Mouse (Mus musculus) embryonic facial prominence, embryonic 11.5 days (tissue): Measurements from ENCODE around the gene Olfr305. TPM values are rescaled to one million over a fixed set of nuclear protein-coding genes. Genes with fewer than 3 reads are reported as not detected.

Experiments used
- ATAC-seq: fragments of 200-750 bp; cut with Nextera tagmentation; replicated peaks from 2 replicates; pipeline ENCODE4 v1.8.0; 2017; ENCODE audit warnings: low read depth; ENCODE audit not compliant: insufficient number of reproducible peaks, low FRiP score, low TSS enrichment
- DNase-seq: peaks from one replicate; pipeline ENCODE4 v3.0.0-alpha.2; 2015; ENCODE audit warnings: low spot score
- H3K27ac ChIP-seq: fragments of 300-500 bp; sonication (generic); replicated peaks from 2 replicates; pipeline ENCODE4 v1.5.1; 2014; ENCODE audit warnings: mild to moderate bottlenecking, low read depth, low read length, control low read depth
- H3K27me3 ChIP-seq: fragments of 300-500 bp; sonication (generic); 2 replicates; pipeline ENCODE4 v1.6.1; 2014; ENCODE audit warnings: mild to moderate bottlenecking, low read length, moderate library complexity, mixed read lengths; ENCODE audit not compliant: control insufficient read depth, insufficient read depth
- H3K36me3 ChIP-seq: fragments of 300-500 bp; sonication (generic); replicated peaks from 2 replicates; pipeline ENCODE4 v1.6.1; 2014; ENCODE audit warnings: low read depth, mild to moderate bottlenecking, low read length, moderate library complexity, mixed read lengths; ENCODE audit not compliant: control insufficient read depth, insufficient read depth
- H3K4me1 ChIP-seq: fragments of 300-500 bp; sonication (generic); 2 replicates; pipeline ENCODE4 v1.6.1; 2014; ENCODE audit warnings: low read length, mixed read lengths; ENCODE audit not compliant: control insufficient read depth, insufficient read depth
- H3K4me2 ChIP-seq: fragments of 300-500 bp; sonication (generic); 2 replicates; pipeline ENCODE4 v1.6.1; 2014; ENCODE audit warnings: low read depth, mild to moderate bottlenecking, control low read depth, low read length, moderate library complexity
- H3K4me3 ChIP-seq: fragments of 300-500 bp; sonication (generic); 2 replicates; pipeline ENCODE4 v1.5.1; 2014; ENCODE audit warnings: low read depth, low read length, control low read depth
- H3K9ac ChIP-seq: fragments of 300-500 bp; sonication (generic); replicated peaks from 2 replicates; pipeline ENCODE4 v1.6.1; 2014; ENCODE audit warnings: mild to moderate bottlenecking, control low read depth, low read length
- H3K9me3 ChIP-seq: fragments of 300-500 bp; sonication (generic); replicated peaks from 2 replicates; pipeline ENCODE4 v1.6.1; 2016; ENCODE audit warnings: mild to moderate bottlenecking, low read length, inconsistent platforms, mixed read lengths; ENCODE audit not compliant: control insufficient read depth
- WGBS: fragments of 180-500 bp; shearing (Covaris S2); extraction: QIAGEN DNeasy Blood & Tissue Kit; methylation state at CpG from one replicate; pipeline ENCODE4 v1.1.7; 2014; 5-methylcytosine and 5-hydroxymethylcytosine counted together
- polyA plus RNA-seq: library from polyadenylated mRNA; unstranded; fragments of >200 nt; fragmentation: Nextera tagmentation; extraction: Ambion mirVana; gene quantifications from 2 replicates; pipeline ENCODE4 v1.2.1, GENCODE M21; 2014

Olfr305 gene
- polyA plus RNA-seq, 1 experiment from 2014 or later: not detected

DNA sequence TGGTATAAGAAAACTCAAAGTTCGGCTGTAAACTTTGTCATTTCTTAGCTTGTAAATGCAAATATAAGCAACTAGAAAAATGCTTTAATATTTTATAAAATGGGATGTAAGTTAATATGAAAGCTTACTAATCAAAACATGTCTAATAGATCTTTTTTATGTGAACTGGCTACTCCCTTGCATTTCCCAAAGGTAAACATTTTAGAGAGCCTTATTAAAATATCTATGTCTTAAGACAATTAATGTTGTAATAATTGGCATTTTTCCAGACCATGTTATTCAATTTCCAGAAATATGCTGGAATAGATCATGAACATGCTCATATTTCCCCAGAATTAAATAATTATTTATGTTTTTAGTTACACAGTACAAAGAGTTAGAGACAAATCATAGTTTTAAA is 29.2 kb downstream of the Olfr305 start, which contains the start of gene Olfr307:
TSS of gene Olfr307 (minus strand) at position 101 of the 400 bp plus-strand sequence.
- ATAC-seq (no peak), DNase-seq (no peak)
- WGBS: 78% methylated on average over 1 of the region's 1 CpGs
- H3K36me3 ChIP-seq: no peaks in the 10 kb centered on the region
- H3K9me3 ChIP-seq: no peaks in the 10 kb centered on the region
- no peak within 1 kb of the TSS for H3K9ac ChIP-seq
- H3K27ac ChIP-seq: no peak within 1 kb of the TSS
- no peaks in the 10 kb centered on the region for H3K27me3 ChIP-seq
- H3K4me2 ChIP-seq: no peak within 1 kb of the TSS
- no peak within 1 kb of the TSS for H3K4me3 ChIP-seq
- no peaks in the 10 kb centered on the region for H3K4me1 ChIP-seq

DNA sequence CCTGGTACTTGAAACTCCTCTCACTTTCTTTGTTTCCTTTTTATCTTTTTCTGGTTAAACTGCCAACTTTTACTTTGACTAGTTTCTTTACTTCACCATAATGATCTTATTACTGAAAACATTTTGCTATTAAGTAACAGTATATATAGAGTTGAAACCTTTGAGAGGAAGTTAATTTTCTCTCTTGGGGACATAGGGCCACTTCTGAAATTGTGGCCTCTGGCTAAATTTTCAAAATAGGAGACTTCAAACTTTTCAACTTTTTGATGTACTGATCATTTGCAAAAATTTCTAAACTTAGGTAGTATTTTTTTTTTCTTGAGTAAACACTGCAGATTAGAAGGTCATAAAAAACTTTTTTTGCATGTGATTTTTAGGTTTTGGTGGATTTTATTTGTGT is 41.2 kb downstream of the Olfr305 start, which contains the start of gene Olfr308:
TSS of gene Olfr308 (minus strand) at position 101 of the 400 bp plus-strand sequence.
- ATAC-seq: no peak
- H3K9ac ChIP-seq: no peak within 1 kb of the TSS
- H3K27ac ChIP-seq: no peak within 1 kb of the TSS
- no peaks in the 10 kb centered on the region for H3K4me1 ChIP-seq
- no peaks in the 10 kb centered on the region for H3K27me3 ChIP-seq
- no peak within 1 kb of the TSS for H3K4me2 ChIP-seq
- no peaks in the 10 kb centered on the region for H3K36me3 ChIP-seq
- H3K4me3 ChIP-seq: no peak within 1 kb of the TSS
- no peaks in the 10 kb centered on the region for H3K9me3 ChIP-seq
- no peak for DNase-seq

DNA sequence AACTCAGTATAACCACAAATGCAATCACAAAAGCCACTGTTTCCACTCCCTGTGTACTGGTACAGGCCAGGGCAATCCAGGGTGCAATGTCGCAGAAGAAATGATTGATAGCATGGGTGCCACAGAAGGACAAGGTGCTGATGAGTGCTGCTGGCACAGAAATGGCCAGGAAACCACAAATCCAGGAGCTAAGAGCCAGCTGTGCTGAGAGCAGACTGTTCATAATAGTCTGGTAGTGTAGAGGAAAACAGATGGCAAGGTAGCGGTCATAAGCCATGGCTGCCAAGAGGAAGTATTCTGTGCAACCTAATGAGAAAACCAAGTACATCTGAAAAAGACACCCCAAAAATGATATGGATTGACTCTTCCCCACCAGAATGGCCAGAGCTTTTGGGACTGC is 45.4 kb downstream of the Olfr305 start:
- Histone ChIP-seq H3K4me1 (no peaks in the 10 kb centered on the region), H3K36me3 (no peaks in the 10 kb centered on the region), H3K9ac (no peak overlapping the region), H3K27me3 (no peaks in the 10 kb centered on the region), H3K27ac (no peak overlapping the region), H3K4me3 (no peak overlapping the region), H3K9me3 (no peaks in the 10 kb centered on the region), H3K4me2 (no peak overlapping the region)
- WGBS: 92% methylated on average over 2 of the region's 2 CpGs
- no peak for ATAC-seq
- no peak for DNase-seq

DNA sequence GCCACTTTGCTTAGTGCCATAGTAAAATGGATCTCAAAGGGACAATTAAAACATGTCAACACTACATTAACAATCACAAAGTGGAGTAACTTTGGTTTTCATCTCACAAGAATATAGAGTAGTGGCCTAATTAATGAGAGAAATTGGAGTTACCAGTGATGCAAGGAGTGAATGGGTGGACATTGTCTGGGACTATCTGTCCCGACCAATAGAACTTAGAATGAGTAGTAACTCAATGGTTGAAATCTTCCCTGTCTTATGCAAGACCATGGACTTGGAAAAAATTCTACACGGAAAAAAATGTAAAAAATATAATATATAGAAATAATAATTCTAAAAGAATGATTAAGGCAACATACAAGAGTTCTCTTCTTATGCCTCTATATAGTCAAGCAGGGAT is 53.1 kb downstream of the Olfr305 start, which contains the start of gene Olfr309:
TSS of gene Olfr309 (minus strand) at position 101 of the 400 bp plus-strand sequence.
- no peak within 1 kb of the TSS for H3K4me2 ChIP-seq
- no peaks in the 10 kb centered on the region for H3K36me3 ChIP-seq
- no peaks in the 10 kb centered on the region for H3K9me3 ChIP-seq
- no peak within 1 kb of the TSS for H3K27ac ChIP-seq
- WGBS: 72% methylated on average over 2 of the region's 2 CpGs
- H3K9ac ChIP-seq: no peak within 1 kb of the TSS
- no peaks in the 10 kb centered on the region for H3K4me1 ChIP-seq
- DNase-seq (no peak), ATAC-seq (no peak)
- H3K27me3 ChIP-seq: no peaks in the 10 kb centered on the region
- H3K4me3 ChIP-seq: no peak within 1 kb of the TSS

Other genes starting within 250 kb of the Olfr305 start
- not detected in 2 replicates for gene Vmn2r75, start 195.2 kb downstream of the Olfr305 start, polyA plus RNA-seq
- gene Vmn2r76, start 120.6 kb downstream of the Olfr305 start, polyA plus RNA-seq: not detected in 2 replicates
- not detected in 2 replicates for gene Olfr310, start 89.8 kb downstream of the Olfr305 start, polyA plus RNA-seq
- gene Olfr309, start 53.2 kb downstream of the Olfr305 start, polyA plus RNA-seq: not detected in 2 replicates
- not detected in 2 replicates for gene Olfr308, start 41.3 kb downstream of the Olfr305 start, polyA plus RNA-seq
- gene Olfr307, start 29.3 kb downstream of the Olfr305 start, polyA plus RNA-seq: not detected in 2 replicates
- not detected in 2 replicates for gene Olfr304, start 19.7 kb upstream of the Olfr305 start, polyA plus RNA-seq
- gene Olfr303, start 30.9 kb upstream of the Olfr305 start, polyA plus RNA-seq: not detected in 2 replicates
- gene Olfr301, start 36.9 kb upstream of the Olfr305 start, polyA plus RNA-seq: not detected in 2 replicates
- not detected in 2 replicates for gene Olfr299, start 93.0 kb upstream of the Olfr305 start, polyA plus RNA-seq
- not detected in 2 replicates for gene Olfr298, start 125.6 kb upstream of the Olfr305 start, polyA plus RNA-seq
- gene Olfr297, start 153.0 kb upstream of the Olfr305 start, polyA plus RNA-seq: not detected in 2 replicates
- gene Olfr295, start 216.9 kb upstream of the Olfr305 start, polyA plus RNA-seq: not detected in 2 replicates
- not detected in 2 replicates for gene Olfr294, start 249.7 kb upstream of the Olfr305 start, polyA plus RNA-seq